Mouse (Mus musculus) gastrocnemius, postnatal 25 days (tissue): ENCODE data around the gene Maff. TPM values are rescaled to one million over a fixed set of nuclear protein-coding genes. Genes with fewer than 3 reads are reported as not detected.

ENCODE experiments used
- DNase-seq: peaks from one replicate; pipeline ENCODE4 v3.0.0; 2022
- total RNA-seq, 2 experiments: library from RNA; stranded (reverse); gene quantifications; 1 replicate in 1 of 2; 2 replicates in 1 of 2; pipeline ENCODE4 v1.2.3; 2021

Gene Maff
- total RNA-seq, 2 experiments from 2014 or later, result 2.7 to 3.8 TPM

DNA sequence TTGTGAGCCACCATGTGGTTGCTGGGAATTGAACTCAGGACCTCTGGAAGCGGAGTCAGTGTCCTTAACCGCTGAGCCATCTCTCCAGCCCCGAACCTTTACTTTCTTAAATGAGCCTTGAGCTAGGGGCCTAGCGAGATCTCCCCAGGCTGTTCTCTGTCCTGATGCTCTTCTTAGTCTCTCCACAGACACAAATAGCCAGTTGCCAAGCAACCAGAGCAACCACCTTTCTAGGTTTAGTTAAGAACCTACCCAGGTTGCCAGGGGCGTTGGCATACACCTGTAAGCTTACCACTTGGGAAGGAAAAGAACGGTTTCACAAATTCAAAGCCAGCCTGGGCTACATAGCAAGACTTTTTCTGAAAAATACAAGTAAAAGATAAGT, 16.4 kb upstream of the Maff start:
- no peak for DNase-seq

DNA sequence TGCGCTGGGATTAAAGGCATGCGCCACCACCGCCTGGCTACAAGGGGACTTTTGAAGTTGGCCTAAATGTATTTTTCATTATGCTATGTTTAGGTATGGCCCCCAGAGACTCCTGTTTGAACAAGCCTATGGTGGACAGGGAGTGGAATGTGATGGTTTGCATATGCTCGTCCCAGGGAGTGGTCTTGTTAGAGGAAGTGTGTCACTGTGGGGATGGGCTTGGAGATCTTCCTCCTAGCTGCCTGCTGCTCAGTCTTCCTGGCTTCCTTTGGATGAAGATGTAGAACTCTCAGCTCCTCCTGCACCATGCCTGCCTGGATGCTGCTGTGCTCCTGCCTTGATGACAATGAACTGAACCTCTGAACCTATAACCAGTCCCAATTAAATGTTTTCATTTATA, 15.9 kb upstream of the Maff start:
- no peak for DNase-seq

DNA sequence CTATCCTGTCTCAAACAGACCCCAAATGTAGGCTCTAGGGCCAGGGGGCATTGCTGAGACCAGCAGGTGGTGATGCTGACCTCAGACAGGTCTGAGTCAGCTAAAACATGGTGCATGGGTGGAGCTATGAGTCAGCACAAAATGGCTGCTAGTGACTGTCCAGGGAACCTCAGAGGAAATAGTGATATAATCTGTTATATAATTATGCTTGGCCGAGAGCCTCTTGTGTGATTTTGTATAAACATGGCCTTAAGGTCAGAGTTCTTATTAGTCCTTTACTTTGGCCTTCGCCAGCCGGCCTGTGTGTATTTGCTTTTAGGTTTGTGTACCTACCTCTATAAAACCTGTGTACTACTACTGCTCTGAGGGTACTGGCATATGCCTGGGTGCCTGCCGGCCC, 13.0 kb upstream of the Maff start:
- no peak for DNase-seq

DNA sequence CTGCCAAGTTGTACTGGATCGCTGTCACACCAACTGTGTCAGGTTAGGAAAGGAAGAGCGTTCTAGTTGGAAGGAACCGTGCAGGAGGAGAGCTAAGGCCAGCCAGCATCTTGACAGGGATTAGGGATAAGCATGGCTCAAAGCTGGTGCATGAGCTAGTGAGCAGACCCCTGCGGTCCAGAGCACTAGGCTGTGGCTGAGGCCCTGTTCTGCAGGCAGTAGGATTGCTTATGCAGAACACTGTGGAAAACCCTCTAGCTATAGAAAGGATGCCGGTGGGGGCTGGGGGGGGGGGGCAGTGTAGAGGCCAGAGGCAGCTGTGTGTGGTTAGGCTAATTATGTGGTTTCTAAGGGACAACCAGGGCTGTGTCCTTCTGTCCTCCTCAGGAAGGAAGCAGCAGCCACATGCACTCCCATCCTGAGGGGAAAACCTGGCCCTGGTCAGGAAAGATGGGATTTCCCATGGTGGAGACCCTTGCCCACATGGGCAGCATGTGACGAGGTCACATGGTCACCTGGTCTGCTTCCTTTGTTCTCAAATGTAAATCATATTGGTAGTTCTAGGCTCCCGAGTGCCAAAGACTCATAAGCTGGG, 11.3 kb upstream of the Maff start:
- no peak for DNase-seq

DNA sequence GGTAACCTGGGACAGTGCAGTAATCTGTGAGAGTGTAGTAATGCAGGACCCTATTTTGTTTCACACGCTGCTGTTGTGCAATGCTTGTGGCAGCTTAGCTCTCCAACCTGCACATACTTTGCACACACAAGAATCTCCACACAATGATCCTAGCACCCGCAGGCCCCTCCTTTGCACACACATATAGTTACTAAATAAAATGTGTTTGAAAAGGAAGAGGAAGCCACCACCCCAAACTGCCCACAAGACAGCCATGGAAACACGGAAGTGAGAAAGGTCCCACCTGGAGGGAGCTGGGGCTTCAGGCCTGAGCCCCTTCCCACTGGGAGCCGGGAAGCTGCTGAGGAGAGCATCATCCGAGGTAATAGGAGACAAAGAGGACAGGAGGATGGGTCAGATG, 7.4 kb upstream of the Maff start:
- no peak for DNase-seq

DNA sequence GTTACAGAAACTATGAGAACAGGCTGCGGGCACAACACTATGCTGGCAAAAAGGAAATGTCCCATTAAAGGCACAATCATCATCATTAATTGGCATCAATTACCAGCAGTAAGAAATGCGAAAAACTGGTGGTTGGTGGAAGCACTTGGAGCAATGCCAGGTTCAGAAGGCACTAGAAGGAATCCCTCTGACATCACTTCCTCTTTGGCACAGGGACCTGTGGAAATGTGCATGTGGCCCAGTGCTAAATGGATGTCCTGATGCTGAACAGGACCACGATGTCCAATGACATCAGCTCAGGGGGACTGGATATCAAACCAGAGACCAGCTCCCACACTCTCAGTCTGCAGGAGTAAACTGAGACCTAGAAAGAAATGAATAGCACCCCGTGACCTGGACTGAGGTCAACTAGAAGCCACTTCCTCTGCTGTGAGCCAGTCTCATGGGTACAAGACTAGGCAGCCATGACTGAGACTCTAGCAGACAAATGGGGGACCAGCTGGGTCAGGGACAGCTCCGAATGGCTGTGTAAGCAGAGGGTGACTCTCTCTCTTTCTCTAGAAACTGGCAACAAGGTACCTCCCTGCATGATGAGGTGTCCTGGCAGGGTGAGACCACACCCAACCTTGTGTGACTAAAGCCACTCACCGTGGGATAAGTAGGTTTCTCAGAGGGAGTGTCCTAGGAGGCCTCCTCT, 3.6 kb upstream of the Maff start:
- no peak for DNase-seq

DNA sequence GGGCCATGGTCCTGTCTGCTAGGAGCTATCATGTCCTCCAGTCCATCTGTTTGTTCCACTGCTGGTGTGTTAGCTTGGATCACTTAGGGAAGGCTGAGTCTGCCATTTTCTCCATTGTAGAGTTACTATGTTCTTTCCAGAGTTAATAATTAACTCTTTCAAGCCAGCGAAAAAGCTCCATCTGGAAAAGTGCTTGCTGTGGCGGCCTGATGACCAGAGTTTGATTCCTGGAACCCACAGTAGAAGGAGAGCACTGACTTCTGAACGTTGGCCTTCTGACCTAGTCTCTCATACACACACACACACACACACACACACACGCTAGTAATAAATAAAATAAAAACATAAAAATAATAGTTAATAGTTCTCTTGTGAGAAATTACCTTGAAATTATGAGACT, 1.8 kb upstream of the Maff start:
- DNase-seq, result no peak

DNA sequence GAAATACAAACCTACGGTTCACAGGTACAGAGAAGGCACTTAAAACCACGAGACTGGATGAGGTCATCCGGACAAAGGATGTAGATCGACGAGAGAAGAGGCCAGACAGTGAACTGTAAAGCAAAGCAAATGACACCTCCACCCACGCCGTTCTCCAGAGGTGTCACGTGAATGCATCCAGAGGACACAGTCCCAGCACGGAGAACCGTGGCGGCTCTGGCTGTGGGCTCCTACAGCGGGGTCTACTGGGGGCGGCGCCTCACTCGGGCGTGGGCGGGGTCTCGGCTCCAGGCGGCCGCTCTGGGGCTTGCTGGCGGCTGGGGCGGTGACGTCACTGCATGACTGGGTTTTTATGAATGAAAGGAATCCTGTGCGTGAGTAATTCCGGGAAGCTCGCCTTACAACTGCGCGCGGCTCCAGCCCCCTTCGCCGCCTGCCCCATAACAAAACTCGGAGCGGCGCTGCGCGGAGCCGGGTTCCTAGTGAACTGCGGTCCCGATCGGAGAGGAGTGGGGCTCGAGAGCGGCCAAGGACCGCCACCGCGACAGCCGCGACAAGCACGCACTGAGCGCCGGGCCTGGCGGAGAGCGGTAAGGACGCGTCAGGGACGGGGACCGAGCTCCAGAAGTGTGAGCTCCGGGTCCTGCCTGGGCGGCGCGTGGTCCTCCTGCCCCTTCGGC, 884 bp downstream of the Maff start:
- peak; percentile 87 for DNase-seq

DNA sequence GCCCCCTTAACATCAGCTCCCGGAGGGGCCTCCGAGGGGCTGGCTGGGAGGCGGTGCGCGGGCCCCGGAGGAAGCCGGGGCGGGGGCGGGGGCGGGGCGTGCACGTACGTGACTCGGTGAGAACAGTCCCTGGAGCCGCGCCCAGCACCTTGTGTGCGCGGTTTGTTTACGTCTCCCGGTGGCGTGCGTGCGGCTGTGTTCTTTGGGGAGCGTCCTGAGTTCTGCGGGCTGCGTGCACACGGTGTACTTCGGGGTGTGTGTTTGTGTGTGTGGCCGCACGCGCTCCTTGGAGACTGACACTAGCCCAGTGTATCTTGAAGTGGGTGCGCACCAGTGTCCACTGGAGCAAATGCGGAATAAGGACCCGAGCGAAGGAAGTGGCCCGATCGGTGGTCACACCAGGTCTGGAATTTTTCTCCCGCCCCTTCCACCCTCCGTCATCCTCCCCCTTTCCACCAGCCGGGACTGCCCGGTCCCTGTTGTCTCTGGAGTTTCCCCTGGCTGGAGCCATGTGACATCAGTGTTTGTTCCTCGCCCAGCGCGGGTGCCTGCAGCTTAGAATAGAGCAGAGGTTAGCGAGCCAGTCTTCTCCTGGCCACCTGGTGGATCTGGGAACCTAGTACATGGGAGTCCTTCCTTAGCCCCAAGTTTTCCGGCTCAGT, 1.6 kb downstream of the Maff start:
- peak; percentile 79 for DNase-seq

DNA sequence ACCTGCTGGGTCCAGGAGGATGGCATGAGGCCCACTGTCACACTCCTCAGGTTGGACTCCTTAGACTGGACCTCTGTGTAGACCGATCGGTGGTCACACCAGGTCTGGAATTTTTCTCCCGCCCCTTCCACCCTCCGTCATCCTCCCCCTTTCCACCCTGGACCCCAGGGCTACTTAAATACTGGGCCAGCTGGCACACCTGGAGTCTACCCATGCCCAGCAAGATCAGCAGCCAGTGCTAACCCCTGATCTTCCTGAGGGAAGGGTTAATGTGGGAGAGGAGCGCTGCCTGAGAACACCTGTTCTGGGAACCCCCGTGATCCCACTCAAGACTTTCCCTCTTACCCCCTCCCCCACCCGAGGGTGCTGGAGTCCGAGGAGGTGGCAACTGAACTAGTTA, 2.2 kb downstream of the Maff start:
- no peak for DNase-seq

DNA sequence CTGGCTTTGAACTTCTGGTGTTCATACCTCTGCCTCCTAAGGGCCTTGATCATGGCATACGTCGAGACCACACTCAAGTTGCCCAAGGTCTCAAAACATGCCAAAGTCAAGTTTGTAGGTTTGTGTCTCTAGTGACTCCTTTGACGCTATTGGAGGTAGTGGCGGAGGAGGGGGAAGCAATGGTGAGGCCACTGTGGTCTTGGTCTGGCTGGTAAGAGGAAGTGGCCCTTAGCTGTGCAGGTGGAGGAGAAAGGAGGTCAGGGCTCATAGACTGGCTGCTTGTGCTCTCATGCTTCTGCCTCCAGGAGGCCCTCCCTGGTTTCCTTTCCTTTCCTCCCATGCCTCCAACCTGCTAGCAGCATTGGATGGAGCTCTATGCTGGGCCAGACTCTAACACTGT, 4.4 kb downstream of the Maff start:
- DNase-seq, result no peak

DNA sequence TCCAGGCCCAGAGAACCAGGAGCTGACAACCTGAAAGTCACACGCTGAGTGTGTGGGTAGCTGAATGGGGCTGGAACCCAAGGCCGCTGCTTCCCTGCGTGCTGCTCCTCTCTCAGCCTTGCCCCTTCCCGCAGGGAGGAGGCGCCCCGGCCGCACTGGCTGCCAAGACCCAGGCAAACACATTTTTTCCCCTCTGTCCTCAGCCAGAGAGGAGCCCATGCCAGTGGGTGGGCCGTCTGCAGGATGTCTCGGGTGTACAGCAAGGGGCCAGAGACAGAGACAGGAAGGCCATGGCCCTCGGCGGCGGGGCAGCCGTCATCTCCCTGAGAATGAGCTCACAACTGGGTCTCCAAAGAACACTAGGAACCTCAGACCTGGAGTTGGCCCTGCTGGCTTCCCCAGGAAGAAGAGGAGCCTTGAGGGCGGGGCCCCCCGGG, 4.9 kb downstream of the Maff start:
- DNase-seq, result peak; percentile 81

DNA sequence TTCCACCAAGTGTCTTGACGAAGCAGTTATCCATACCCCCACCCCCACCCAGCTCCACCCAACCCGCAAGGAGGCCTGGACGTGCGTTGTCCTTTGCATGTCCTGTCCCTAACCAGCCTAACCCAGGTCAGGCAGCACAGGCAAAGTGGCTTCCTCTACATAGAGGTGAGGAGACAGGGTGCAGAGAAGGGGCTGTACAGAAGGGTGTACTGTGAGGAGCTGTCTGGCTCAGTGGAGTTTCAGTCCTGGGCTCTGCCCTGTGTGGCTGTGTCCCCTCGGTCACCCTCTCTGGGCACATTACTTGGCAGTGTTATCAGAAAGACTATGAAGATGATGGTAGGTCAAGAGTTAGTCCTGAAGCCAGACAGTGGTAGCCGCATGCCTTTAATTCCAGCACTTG, 6.1 kb downstream of the Maff start:
- no peak for DNase-seq

DNA sequence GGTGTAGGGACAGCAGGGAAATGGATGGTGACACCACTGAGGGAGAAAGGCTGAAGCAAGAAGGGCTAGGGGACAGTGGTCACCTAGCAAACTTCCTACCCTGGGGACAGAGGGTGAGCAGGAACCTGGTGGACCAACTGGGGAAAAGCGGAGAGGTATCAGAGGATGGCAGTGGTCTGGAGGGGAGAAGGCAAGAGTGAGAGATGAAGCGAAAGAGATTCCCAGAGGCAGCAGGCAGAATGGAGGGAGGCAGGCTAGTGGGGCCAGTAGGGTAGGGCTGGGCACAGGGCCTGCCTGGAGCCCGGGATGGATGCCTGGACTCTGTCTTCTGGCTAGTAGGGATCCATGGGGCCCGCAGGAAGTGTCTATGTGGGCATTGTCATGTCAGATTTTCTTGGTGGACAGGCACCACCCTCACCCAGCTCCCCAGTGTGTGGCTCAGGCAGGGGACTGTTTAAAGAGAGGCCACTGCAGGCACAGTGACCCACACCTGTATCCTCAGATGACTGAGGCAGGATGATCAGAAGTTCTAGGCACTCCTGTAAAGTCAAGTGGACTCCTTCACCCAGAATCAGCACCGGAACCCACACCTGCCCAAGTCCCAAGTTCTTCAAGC, 7.4 kb downstream of the Maff start:
- DNase-seq, result no peak

DNA sequence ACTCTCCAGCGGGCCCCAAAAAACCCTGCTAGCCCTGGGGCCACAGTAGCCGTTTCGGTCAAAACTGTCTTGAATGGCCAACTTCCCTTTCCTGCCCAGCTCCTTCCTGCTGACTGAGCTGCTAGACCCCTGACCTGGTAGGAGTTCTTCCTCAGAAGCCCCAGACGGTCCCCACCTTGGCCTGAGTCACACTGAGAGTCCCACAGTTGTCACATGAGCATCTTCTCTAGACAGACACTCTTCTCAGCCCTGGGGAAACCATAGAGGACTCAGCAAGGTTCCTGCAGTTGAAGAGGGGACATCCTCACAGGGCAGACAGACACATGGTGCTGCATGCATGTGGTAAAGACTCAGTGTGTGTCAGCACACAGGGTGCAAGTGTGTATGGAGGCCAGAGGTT, 8.2 kb downstream of the Maff start:
- no peak for DNase-seq

DNA sequence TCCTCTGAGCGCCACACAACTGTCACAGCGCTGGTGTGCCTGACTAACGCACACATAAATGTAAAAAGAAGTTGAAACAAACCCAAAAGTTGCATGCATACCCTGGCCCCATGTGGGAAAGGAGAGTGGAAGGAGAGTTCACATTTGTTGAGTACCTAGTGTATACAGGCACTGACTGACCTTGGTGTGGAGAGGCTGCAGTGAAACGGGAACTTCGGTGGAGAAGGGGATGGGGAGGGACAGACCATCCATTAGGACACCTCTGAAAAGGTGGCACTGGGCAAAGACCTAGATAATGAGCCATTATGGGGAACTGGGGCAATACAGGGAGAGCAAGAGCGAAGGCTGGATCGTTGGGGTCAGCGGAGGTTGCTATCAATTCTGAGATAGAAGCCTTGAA, 10.1 kb downstream of the Maff start:
- no peak for DNase-seq

DNA sequence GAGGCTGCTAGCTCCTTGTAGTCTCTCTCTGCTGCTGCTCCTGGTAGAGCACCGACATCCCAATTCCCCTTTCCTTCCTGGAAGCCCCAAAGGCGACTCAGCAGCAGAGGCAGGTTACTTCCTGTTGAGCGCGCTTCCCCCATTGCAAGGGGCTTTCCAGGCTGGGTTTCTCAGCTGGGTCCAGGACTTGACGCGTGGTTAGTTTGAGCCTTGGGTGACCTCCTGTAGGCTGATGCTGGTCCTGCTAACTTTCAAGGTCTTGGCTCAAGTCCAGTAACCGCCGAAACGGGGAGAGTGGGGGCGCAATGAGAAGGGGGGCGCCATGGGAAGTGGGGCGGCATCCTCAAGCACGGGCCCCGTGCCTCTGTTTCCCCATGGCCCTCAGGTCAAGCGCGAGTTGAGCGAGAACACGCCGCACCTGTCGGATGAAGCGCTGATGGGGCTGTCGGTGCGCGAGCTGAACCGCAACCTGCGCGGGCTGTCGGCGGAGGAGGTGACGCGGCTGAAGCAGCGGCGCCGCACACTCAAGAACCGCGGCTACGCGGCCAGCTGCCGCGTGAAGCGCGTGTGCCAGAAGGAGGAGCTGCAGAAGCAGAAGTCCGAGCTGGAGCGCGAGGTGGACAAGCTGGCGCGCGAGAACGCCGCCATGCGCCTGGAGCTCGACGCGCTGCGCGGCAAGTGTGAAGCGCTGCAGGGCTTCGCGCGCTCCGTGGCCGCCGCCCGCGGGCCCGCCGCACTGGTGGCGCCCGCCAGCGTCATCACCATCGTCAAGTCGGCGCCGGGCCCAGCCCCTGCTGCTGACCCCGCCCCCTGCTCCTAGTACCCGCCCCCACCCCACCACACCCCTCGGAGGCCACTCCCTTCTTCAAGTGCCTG, 10.9 kb downstream of the Maff start:
- DNase-seq, result peak; percentile 70

DNA sequence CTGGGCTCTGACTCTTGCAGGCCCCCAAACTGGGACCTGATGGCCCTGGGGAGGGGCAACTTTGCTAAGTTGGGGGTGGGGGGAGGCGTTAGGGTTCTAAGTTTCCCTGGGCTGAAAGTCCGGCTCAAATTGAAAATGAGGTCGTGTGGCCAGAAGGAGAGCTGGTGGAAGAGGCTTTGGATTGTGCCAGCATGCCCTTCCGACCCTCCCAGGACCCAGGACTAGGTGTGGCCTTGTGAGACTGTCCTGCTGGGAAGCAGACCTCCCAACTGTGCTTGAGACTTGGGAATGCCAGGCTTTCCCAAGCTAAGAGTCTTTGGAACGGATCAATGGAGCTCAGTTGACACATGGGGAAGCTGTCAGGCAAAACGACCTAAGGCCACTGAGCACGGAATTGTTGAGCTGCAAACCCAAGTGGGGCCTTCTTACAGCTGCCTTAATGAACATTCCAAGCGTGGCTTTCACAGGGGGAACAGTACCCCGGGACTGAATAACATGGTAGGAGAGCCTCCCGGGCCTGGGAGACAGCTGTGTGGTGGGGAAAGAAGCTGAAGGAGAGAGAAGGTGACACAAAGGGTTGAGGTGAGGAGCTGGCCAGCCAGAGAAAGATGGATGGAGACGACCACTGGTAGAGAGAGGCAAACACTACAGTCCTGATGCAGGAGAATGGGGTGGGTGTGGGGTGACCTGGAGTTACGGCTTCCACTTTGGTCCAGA, 11.7 kb downstream of the Maff start:
- no peak for DNase-seq

DNA sequence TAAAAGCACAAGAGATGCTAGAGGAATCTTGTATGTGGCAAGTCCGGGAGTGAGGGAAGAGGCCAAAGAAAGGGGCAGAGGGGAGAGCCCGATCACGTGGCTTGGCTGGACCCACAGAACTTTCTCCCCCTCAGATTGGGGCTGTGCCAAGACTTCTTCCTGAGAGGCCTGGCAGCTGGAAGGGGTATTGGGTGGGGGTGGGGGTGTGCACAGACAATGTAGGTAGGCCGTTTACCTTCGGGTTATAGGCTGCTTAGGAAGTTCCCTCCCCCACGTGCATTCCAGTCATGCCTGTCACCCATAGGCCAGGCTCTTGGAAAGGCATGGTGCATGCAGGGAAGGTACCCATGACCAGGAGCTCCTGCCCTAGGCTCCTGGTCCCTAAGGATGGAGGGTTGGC, 13.5 kb downstream of the Maff start:
- no peak for DNase-seq

DNA sequence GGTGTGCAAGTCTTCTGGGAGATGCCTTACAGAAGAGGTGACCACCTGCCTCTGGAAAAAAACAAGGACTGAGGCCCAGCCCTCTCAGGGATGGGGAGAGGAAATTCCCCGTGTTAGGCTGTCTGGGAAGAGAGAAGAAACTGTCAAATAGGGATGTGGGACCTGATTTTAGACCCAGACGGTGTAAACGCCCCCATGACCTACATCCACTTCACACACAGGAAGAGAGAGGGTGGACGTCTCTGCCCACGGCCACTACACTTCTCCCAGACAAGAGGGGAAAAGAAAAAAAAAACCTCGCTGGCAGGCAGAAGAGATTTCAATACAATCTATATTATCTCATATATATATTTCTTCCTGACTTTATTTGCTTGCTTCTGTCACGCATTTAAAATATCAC, 13.9 kb downstream of the Maff start:
- no peak for DNase-seq

DNA sequence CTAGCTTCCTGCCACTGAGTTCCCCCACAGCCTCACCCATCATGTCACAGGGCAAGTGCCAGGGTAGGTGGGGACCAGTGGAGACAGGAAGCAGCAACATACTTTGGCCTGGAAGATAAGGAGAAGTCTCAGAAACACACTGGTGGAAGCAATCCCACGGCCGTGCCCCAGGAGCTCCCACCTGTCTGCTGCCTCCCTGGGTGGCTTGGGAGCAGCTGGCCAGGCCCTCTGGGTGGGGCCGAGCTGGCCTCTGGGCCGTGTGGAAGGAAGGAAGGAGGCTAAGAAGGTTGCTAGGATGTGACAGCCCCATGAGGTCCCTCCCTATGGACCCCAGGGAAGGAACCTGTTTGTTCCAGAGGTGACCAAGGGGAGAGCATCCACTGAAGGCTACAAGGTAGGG, 14.6 kb downstream of the Maff start:
- no peak for DNase-seq
